In genomic region chr2:148707202-148707530, GRCm38 (mm10) we compare ENCODE assay signal across 22 mouse cellular contexts. TPM values are rescaled to one million over a fixed set of nuclear protein-coding genes. Genes with fewer than 3 reads are reported as not detected.
DNase-seq lines count a peak whose midpoint lies in the region; ATAC-seq lines count a peak whose summit lies in the region.
"Had no signal": no experiment of that assay in that cellular context is flagged by ENCODE, and none has a peak within 500 bp of the region (broad histone marks: within the 10 kb centered on the region; RNA-seq: fewer than 3 reads in every experiment).

No protein-coding gene starts in this region.

- peak; percentile 38; the same call in 1 of the 2 replicates for ATAC-seq in forebrain, embryonic 15.5 days (replicated peaks)
- ATAC-seq in neural tube, embryonic 11.5 days (ENCODE audit: insufficient read depth, low FRiP score, low TSS enrichment): peak; percentile 7; the same call in 1 of the 2 replicates
- peak; percentile 49; the same call in 1 of the 2 replicates for ATAC-seq in hindbrain, embryonic 16.5 days
- ATAC-seq: intestine, postnatal 0 days had no signal

- H3K4me3 ChIP-seq in forebrain, embryonic 15.5 days: no peak overlapping the region
- no peak overlapping the region for H3K4me3 ChIP-seq in forebrain, embryonic 10.5 days
- no peak overlapping the region for H3K4me3 ChIP-seq in neural tube, embryonic 11.5 days (ENCODE audit: low read depth, low read length)
- no peak overlapping the region for H3K4me3 ChIP-seq in hindbrain, embryonic 16.5 days (ENCODE audit: low read length)
- H3K4me3 ChIP-seq: embryonic facial prominence, embryonic 13.5 days; kidney, embryonic 15.5 days had no signal

- no peaks in the 10 kb centered on the region for H3K27me3 ChIP-seq in forebrain, embryonic 15.5 days
- no peaks in the 10 kb centered on the region for H3K27me3 ChIP-seq in forebrain, embryonic 10.5 days (ENCODE audit: poor library complexity, severe bottlenecking)
- H3K27me3 ChIP-seq in neural tube, embryonic 11.5 days (ENCODE audit: control insufficient read depth, insufficient read depth, low read length): no peaks in the 10 kb centered on the region
- no peaks in the 10 kb centered on the region for H3K27me3 ChIP-seq in hindbrain, embryonic 16.5 days (replicated peaks; ENCODE audit: control insufficient read depth, insufficient read depth, low read length)
- H3K27me3 ChIP-seq: CH12.LX; embryonic facial prominence, embryonic 13.5 days; kidney, embryonic 15.5 days had no signal

- H3K36me3 ChIP-seq in forebrain, embryonic 15.5 days: peaks cover 8% of the 10 kb centered on the region; the same call in 1 of the 2 replicates
- H3K36me3 ChIP-seq in forebrain, embryonic 10.5 days (replicated peaks): peaks cover 33% of the 10 kb centered on the region
- no peaks in the 10 kb centered on the region for H3K36me3 ChIP-seq in neural tube, embryonic 11.5 days (ENCODE audit: control insufficient read depth, insufficient read depth, low read length)
- peaks cover 16% of the 10 kb centered on the region for H3K36me3 ChIP-seq in hindbrain, embryonic 16.5 days (ENCODE audit: control insufficient read depth, insufficient read depth, low read length)

- no peak overlapping the region for H3K27ac ChIP-seq in forebrain, embryonic 15.5 days (replicated peaks)
- H3K27ac ChIP-seq in forebrain, embryonic 10.5 days: no peak overlapping the region
- H3K27ac ChIP-seq in neural tube, embryonic 11.5 days (ENCODE audit: low read depth, low read length): no peak overlapping the region
- no peak overlapping the region for H3K27ac ChIP-seq in hindbrain, embryonic 16.5 days (ENCODE audit: low read depth, low read length)
- H3K27ac ChIP-seq: embryonic facial prominence, embryonic 13.5 days; kidney, embryonic 15.5 days had no signal

- DNase-seq in forebrain, embryonic 10.5 days (ENCODE audit: extremely low spot score, low spot score): no peak
- DNase-seq in neural tube, embryonic 11.5 days (ENCODE audit: low spot score): no peak
- DNase-seq in neural tube, embryonic 10.5 days (ENCODE audit: extremely low spot score, low spot score): no peak
- DNase-seq in cerebellum, postnatal 25 days: no peak
- DNase-seq in right cerebral cortex, postnatal 10 days (ENCODE audit: low spot score in 2 of 2): no peak
- DNase-seq: cerebellum, adult 9-10 months; gastrocnemius, postnatal 25 days; lung, adult 2 months; lung, postnatal 4 days; right cerebral cortex, postnatal 25 days; thymus, postnatal 36 days had no signal

- H3K4me2 ChIP-seq in forebrain, embryonic 15.5 days (replicated peaks): no peak overlapping the region
- no peak overlapping the region for H3K4me2 ChIP-seq in neural tube, embryonic 11.5 days (ENCODE audit: low read depth)
- H3K4me2 ChIP-seq in hindbrain, embryonic 16.5 days (ENCODE audit: low read length): no peak overlapping the region
- H3K4me2 ChIP-seq: embryonic facial prominence, embryonic 13.5 days; kidney, embryonic 15.5 days; liver, embryonic 11.5 days had no signal

- no peaks in the 10 kb centered on the region for H3K9me3 ChIP-seq in forebrain, embryonic 15.5 days
- H3K9me3 ChIP-seq in forebrain, embryonic 10.5 days: no peaks in the 10 kb centered on the region
- no peaks in the 10 kb centered on the region for H3K9me3 ChIP-seq in neural tube, embryonic 11.5 days (ENCODE audit: control insufficient read depth, low read length)
- no peaks in the 10 kb centered on the region for H3K9me3 ChIP-seq in hindbrain, embryonic 16.5 days (ENCODE audit: control insufficient read depth, low read length)
- H3K9me3 ChIP-seq: embryonic facial prominence, embryonic 13.5 days; kidney, embryonic 15.5 days had no signal

- 37% methylated on average over 6 of the region's 6 CpGs for WGBS in forebrain, embryonic 15.5 days
- WGBS in forebrain, embryonic 10.5 days: 59% methylated on average over 6 of the region's 6 CpGs
- 61% methylated on average over 6 of the region's 6 CpGs for WGBS in neural tube, embryonic 11.5 days
- 51% methylated on average over 6 of the region's 6 CpGs for WGBS in hindbrain, embryonic 16.5 days

- H3K9ac ChIP-seq in forebrain, embryonic 15.5 days (replicated peaks): no peak overlapping the region
- no peak overlapping the region for H3K9ac ChIP-seq in neural tube, embryonic 11.5 days (ENCODE audit: low read length)
- no peak overlapping the region for H3K9ac ChIP-seq in hindbrain, embryonic 16.5 days (ENCODE audit: low read depth, low read length)
- H3K9ac ChIP-seq: embryonic facial prominence, embryonic 13.5 days; kidney, embryonic 15.5 days had no signal

- H3K4me1 ChIP-seq in forebrain, embryonic 15.5 days: no peaks in the 10 kb centered on the region
- H3K4me1 ChIP-seq in forebrain, embryonic 10.5 days: peaks cover 8% of the 10 kb centered on the region
- H3K4me1 ChIP-seq in neural tube, embryonic 11.5 days (ENCODE audit: control insufficient read depth, insufficient read depth, low read length): no peaks in the 10 kb centered on the region
- H3K4me1 ChIP-seq in hindbrain, embryonic 16.5 days (ENCODE audit: control insufficient read depth, insufficient read depth, low read depth, low read length): no peaks in the 10 kb centered on the region
- H3K4me1 ChIP-seq: kidney, embryonic 15.5 days had no signal

RNA-seq across cellular contexts. Expression of gene Napb, which starts 25.1 kb away (rescaled TPM):
- polyA plus RNA-seq in forebrain, embryonic 15.5 days (2015; fragmentation: Nextera tagmentation; extraction: Ambion mirVana): 37.3 and 38.0 TPM in 2 replicates
- 5.1 and 5.5 TPM in 2 replicates for polyA plus RNA-seq in forebrain, embryonic 10.5 days (2016; fragmentation: Nextera tagmentation; extraction: Ambion mirVana)
- polyA plus RNA-seq in neural tube, embryonic 11.5 days (2014; fragmentation: Nextera tagmentation; extraction: Ambion mirVana): 22.8 and 25.7 TPM in 2 replicates
- polyA plus RNA-seq in hindbrain, embryonic 16.5 days (2015; fragmentation: Nextera tagmentation; extraction: Ambion mirVana): 96.5 and 98.0 TPM in 2 replicates

RNA-seq across cellular contexts. Expression of gene Gzf1, which starts 26.3 kb away (rescaled TPM):
- 20.7 and 21.2 TPM in 2 replicates for polyA plus RNA-seq in forebrain, embryonic 15.5 days (2015; fragmentation: Nextera tagmentation; extraction: Ambion mirVana)
- 25.8 and 29.6 TPM in 2 replicates for polyA plus RNA-seq in forebrain, embryonic 10.5 days (2016; fragmentation: Nextera tagmentation; extraction: Ambion mirVana)
- polyA plus RNA-seq in neural tube, embryonic 11.5 days (2014; fragmentation: Nextera tagmentation; extraction: Ambion mirVana): 22.4 and 27.3 TPM in 2 replicates
- polyA plus RNA-seq in hindbrain, embryonic 16.5 days (2015; fragmentation: Nextera tagmentation; extraction: Ambion mirVana): 15.0 and 17.0 TPM in 2 replicates

RNA-seq across cellular contexts. Expression of gene Nxt1, which starts 34.8 kb away (rescaled TPM):
- polyA plus RNA-seq in forebrain, embryonic 15.5 days (2015; fragmentation: Nextera tagmentation; extraction: Ambion mirVana): 62.4 and 72.9 TPM in 2 replicates
- 160 and 162 TPM in 2 replicates for polyA plus RNA-seq in forebrain, embryonic 10.5 days (2016; fragmentation: Nextera tagmentation; extraction: Ambion mirVana)
- 101 and 105 TPM in 2 replicates for polyA plus RNA-seq in neural tube, embryonic 11.5 days (2014; fragmentation: Nextera tagmentation; extraction: Ambion mirVana)
- 40.9 and 42.0 TPM in 2 replicates for polyA plus RNA-seq in hindbrain, embryonic 16.5 days (2015; fragmentation: Nextera tagmentation; extraction: Ambion mirVana)

RNA-seq across cellular contexts. Expression of gene Cstl1, which starts 43.0 kb away (rescaled TPM):
- polyA plus RNA-seq in forebrain, embryonic 15.5 days (2015; fragmentation: Nextera tagmentation; extraction: Ambion mirVana): not detected in 2 replicates
- not detected in 2 replicates for polyA plus RNA-seq in forebrain, embryonic 10.5 days (2016; fragmentation: Nextera tagmentation; extraction: Ambion mirVana)
- polyA plus RNA-seq in neural tube, embryonic 11.5 days (2014; fragmentation: Nextera tagmentation; extraction: Ambion mirVana): not detected in 2 replicates
- polyA plus RNA-seq in hindbrain, embryonic 16.5 days (2015; fragmentation: Nextera tagmentation; extraction: Ambion mirVana): not detected in 2 replicates
- polyA plus RNA-seq: embryonic facial prominence, embryonic 13.5 days; heart, embryonic 16.5 days; intestine, postnatal 0 days; kidney, embryonic 15.5 days; large intestine, adult 2 months; liver, embryonic 11.5 days; lung, adult 2 months; spleen, adult 2 months; stomach, embryonic 14.5 days had no signal
